Mouse (Mus musculus) kidney, postnatal 0 days (tissue): ENCODE results near the gene Adamts20. TPM values are rescaled to one million over a fixed set of nuclear protein-coding genes. Genes with fewer than 3 reads are reported as not detected.
A peak's percentile ranks its signal among the peaks of the same experiment; 100 is the strongest.

Experiments used
- ATAC-seq: fragments of 200-750 bp; cut with Nextera tagmentation; replicated peaks from 2 replicates; pipeline ENCODE4 v1.8.0; 2017; ENCODE audit warnings: low read depth, moderate number of reproducible peaks, moderate TSS enrichment, moderate library complexity; ENCODE audit not compliant: low FRiP score
- DNase-seq: peaks from one replicate; pipeline ENCODE4 v3.0.0-alpha.2; 2016; ENCODE audit warnings: low spot score
- H3K27ac ChIP-seq: fragments of 300-500 bp; sonication (generic); 2 replicates; pipeline ENCODE4 v1.5.1; 2014; ENCODE audit warnings: mild to moderate bottlenecking
- H3K27me3 ChIP-seq: fragments of 300-500 bp; sonication (generic); 2 replicates; pipeline ENCODE4 v1.6.1; 2014; ENCODE audit warnings: low read length, mixed read lengths; ENCODE audit not compliant: insufficient read depth
- H3K36me3 ChIP-seq: fragments of 300-500 bp; sonication (generic); 2 replicates; pipeline ENCODE4 v1.6.1; 2014; ENCODE audit warnings: low read length, mixed read lengths; ENCODE audit not compliant: insufficient read depth
- H3K4me1 ChIP-seq: fragments of 300-500 bp; sonication (generic); replicated peaks from 2 replicates; pipeline ENCODE4 v1.6.1; 2014; ENCODE audit warnings: antibody characterized with exemption, low read length, mixed read lengths; ENCODE audit not compliant: insufficient read depth
- H3K4me2 ChIP-seq: fragments of 300-500 bp; sonication (generic); 2 replicates; pipeline ENCODE4 v1.6.1; 2014; ENCODE audit warnings: mild to moderate bottlenecking, low read length, moderate library complexity, mixed read lengths
- H3K4me3 ChIP-seq: fragments of 300-500 bp; sonication (generic); replicated peaks from 2 replicates; pipeline ENCODE4 v1.5.1; 2014; ENCODE audit warnings: low read depth, low read length
- H3K9ac ChIP-seq: fragments of 300-500 bp; sonication (generic); 2 replicates; pipeline ENCODE4 v1.6.1; 2014; ENCODE audit warnings: low read depth, low read length
- H3K9me3 ChIP-seq: fragments of 300-500 bp; sonication (generic); replicated peaks from 2 replicates; pipeline ENCODE4 v1.6.1; 2016; ENCODE audit warnings: low read length, inconsistent platforms, mixed read lengths
- CTCF ChIP-seq: IDR thresholded peaks from 2 replicates; pipeline ENCODE4 v1.5.1; 2016; ENCODE audit warnings: antibody characterized with exemption, low read depth, mild to moderate bottlenecking, moderate library complexity
- WGBS: fragments of 180-500 bp; shearing (Covaris S2); extraction: QIAGEN DNeasy Blood & Tissue Kit; methylation state at CpG from one replicate; pipeline ENCODE4 v1.1.7; 2014; 5-methylcytosine and 5-hydroxymethylcytosine counted together
- polyA plus RNA-seq: library from polyadenylated mRNA; unstranded; fragments of >200 nt; fragmentation: Nextera tagmentation; extraction: Ambion mirVana; gene quantifications from 2 replicates; pipeline ENCODE4 v1.2.1, GENCODE M21; 2015

The Adamts20 gene
- polyA plus RNA-seq, 1 experiment from 2014 or later = 1.5 TPM

GRCm38 (mm10) chr15:94263866-94264496, 201.2 kb downstream of the Adamts20 start:
- Histone ChIP-seq H3K9ac (no peak overlapping the region), H3K4me3 (no peak overlapping the region), H3K27me3 (no peaks in the 10 kb centered on the region), H3K4me2 (no peak overlapping the region), H3K9me3 (no peaks in the 10 kb centered on the region; the same call in 1 of the 2 replicates), H3K36me3 (no peaks in the 10 kb centered on the region), H3K4me1 (0 out of 2 replicates have a peak, but pooled peaks cover 3% of the 10 kb centered on the region), H3K27ac (no peak overlapping the region)
- no peak for ATAC-seq
- 67% methylated on average over 8 of the region's 8 CpGs for WGBS
- no peak for TF ChIP-seq CTCF
- DNase-seq = no peak

GRCm38 (mm10) chr15:94263241-94263640, 202.0 kb downstream of the Adamts20 start:
- ATAC-seq (peak; percentile 63; the same call in 1 of the 2 replicates), DNase-seq (peak; percentile 58)
- H3K36me3 ChIP-seq = no peaks in the 10 kb centered on the region
- no peak overlapping the region for H3K4me2 ChIP-seq
- H3K9me3 ChIP-seq = no peaks in the 10 kb centered on the region
- no peak overlapping the region for H3K27ac ChIP-seq
- no peak overlapping the region for H3K4me3 ChIP-seq
- 0 out of 2 replicates have a peak, but pooled peaks cover 3% of the 10 kb centered on the region for H3K4me1 ChIP-seq
- 25% methylated on average over 10 of the region's 10 CpGs for WGBS
- no peak overlapping the region for H3K9ac ChIP-seq
- 0 out of 2 replicates have a peak, but pooled peaks have one; percentile 1 for TF ChIP-seq CTCF
- no peaks in the 10 kb centered on the region for H3K27me3 ChIP-seq

GRCm38 (mm10) chr15:94259497-94259896, 205.7 kb downstream of the Adamts20 start:
- H3K9me3 ChIP-seq = no peaks in the 10 kb centered on the region
- DNase-seq = no peak
- H3K4me1 ChIP-seq = 0 out of 2 replicates have a peak, but pooled peaks cover 3% of the 10 kb centered on the region
- H3K4me3 ChIP-seq = no peak overlapping the region
- no peaks in the 10 kb centered on the region for H3K36me3 ChIP-seq
- no peak overlapping the region for H3K9ac ChIP-seq
- H3K27me3 ChIP-seq = no peaks in the 10 kb centered on the region
- WGBS = 95% methylated on average over 4 of the region's 4 CpGs
- ATAC-seq = no peak
- no peak overlapping the region for H3K27ac ChIP-seq
- H3K4me2 ChIP-seq = no peak overlapping the region
- no peak for TF ChIP-seq CTCF

- H3K9me3 ChIP-seq = no peaks in the 10 kb centered on the region
- no peak overlapping the region for H3K4me2 ChIP-seq
- DNase-seq = no peak
- H3K4me3 ChIP-seq = no peak overlapping the region
- no peaks in the 10 kb centered on the region for H3K36me3 ChIP-seq
- H3K27me3 ChIP-seq = no peaks in the 10 kb centered on the region
- no peaks in the 10 kb centered on the region for H3K4me1 ChIP-seq
- no peak overlapping the region for H3K27ac ChIP-seq
- no peak for TF ChIP-seq CTCF
- WGBS = 94% methylated on average over 5 of the region's 5 CpGs
- no peak for ATAC-seq
- H3K9ac ChIP-seq = no peak overlapping the region
Observed at GRCm38 (mm10) chr15:94255538-94255937, 209.7 kb downstream of the Adamts20 start.

GRCm38 (mm10) chr15:94254861-94255516, 210.2 kb downstream of the Adamts20 start:
- Histone ChIP-seq H3K27ac (no peak overlapping the region), H3K4me1 (no peaks in the 10 kb centered on the region), H3K4me2 (no peak overlapping the region), H3K4me3 (no peak overlapping the region), H3K36me3 (no peaks in the 10 kb centered on the region), H3K27me3 (no peaks in the 10 kb centered on the region), H3K9me3 (no peaks in the 10 kb centered on the region), H3K9ac (no peak overlapping the region)
- peak; percentile 56 for TF ChIP-seq CTCF
- DNase-seq (peak; percentile 54), ATAC-seq (no peak)
- 73% methylated on average over 3 of the region's 3 CpGs for WGBS

- H3K27me3 ChIP-seq = no peaks in the 10 kb centered on the region
- peak; percentile 34; the same call in 1 of the 2 replicates for TF ChIP-seq CTCF
- ATAC-seq (no peak), DNase-seq (no peak)
- WGBS = 79% methylated on average over 14 of the region's 14 CpGs
- H3K9me3 ChIP-seq = no peaks in the 10 kb centered on the region
- no peaks in the 10 kb centered on the region for H3K36me3 ChIP-seq
- H3K4me3 ChIP-seq = no peak overlapping the region
- H3K9ac ChIP-seq = no peak overlapping the region
- no peak overlapping the region for H3K4me2 ChIP-seq
- no peak overlapping the region for H3K27ac ChIP-seq
- H3K4me1 ChIP-seq = no peaks in the 10 kb centered on the region
Observed at GRCm38 (mm10) chr15:94254091-94254860, 210.9 kb downstream of the Adamts20 start.
